Mouse (Mus musculus): ENCODE results near the gene Gm2a. TPM values are rescaled to one million over a fixed set of nuclear protein-coding genes. Genes with fewer than 3 reads are reported as not detected.

The Gm2a gene
- not detected in 2 replicates for polyA plus RNA-seq (2012)

- no peak for TF ChIP-seq GATA1 (IDR thresholded peaks at IDR 0.05; ENCODE audit: low read length)
Measured at GRCm38 (mm10) chr11:55097463-55098188, at the start of gene Gm2a. Gm2a (plus strand) TSS chr11:55098115.

GRCm38 (mm10) chr11:55050837-55051510 is 46.9 kb upstream of the Gm2a start:
- TF ChIP-seq GATA1 (IDR thresholded peaks at IDR 0.05; ENCODE audit: low read length), result no peak

- no peak for TF ChIP-seq GATA1 (IDR thresholded peaks at IDR 0.05; ENCODE audit: low read length)
Measured at GRCm38 (mm10) chr11:55057511-55057910, 40.4 kb upstream of the Gm2a start.

- TF ChIP-seq GATA1 (IDR thresholded peaks at IDR 0.05; ENCODE audit: low read length), result no peak
Measured at GRCm38 (mm10) chr11:55060802-55061201, 37.1 kb upstream of the Gm2a start.

DNA sequence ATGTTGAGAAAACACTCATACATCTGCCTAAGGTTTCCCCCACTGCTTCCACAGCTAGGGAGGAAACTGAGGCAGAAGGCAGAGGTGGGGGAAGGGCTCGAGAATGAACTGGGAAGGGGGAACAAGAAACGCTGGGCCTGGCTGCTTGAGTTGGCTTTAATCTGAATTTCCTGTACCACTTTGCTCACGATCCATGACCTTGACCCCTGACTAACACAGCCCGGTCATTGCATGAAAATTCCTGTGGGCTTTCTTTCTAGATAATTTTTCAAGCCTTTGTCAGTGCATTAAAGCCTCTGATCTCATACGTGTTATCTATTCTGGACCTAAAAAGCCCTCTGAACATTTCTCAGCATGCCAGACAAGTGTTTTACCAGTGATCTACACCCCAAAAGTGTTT is 35.1 kb upstream of the Gm2a start:
- no peak for TF ChIP-seq GATA1 (IDR thresholded peaks at IDR 0.05; ENCODE audit: low read length)

DNA sequence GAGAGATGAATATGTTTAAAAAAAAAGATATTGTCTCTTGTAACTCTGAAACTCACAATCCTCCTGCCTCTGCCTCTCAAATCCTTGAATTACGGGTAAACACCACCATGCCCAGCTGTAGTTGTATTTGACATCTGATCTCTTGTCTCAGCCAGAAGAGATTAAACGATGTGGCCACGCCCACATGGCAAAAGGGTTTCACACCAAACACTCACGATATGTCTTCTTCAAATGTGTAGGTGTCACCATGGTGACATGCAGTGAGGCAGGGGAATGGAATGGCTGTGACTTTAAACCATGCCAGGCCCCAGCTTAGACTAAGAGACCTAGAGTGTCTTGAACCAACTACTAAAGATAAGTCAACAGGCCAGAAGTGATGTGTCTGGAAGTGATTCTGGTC is 31.0 kb upstream of the Gm2a start:
- TF ChIP-seq GATA1 (IDR thresholded peaks at IDR 0.05; ENCODE audit: low read length), result no peak

DNA sequence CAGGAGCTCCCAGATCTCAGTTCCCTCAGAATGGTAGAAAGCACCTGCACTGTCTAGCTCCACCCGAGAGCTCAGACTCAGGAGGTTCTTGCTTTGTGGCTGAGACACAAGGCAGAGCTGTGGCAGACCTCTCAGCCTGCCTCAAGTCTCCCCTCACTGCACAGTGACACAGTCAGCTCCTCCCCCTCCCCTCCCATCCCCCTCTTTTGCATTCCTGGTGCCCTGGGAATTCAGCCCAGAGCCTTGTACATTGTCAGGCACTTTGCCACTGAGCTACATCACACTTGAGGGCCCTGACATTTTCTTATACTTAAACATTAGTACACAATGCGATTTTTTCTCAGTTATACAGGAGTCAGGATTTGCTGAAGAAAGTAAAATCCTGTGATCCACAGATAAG is 28.9 kb upstream of the Gm2a start:
- TF ChIP-seq GATA1 (IDR thresholded peaks at IDR 0.05; ENCODE audit: low read length), result no peak

DNA sequence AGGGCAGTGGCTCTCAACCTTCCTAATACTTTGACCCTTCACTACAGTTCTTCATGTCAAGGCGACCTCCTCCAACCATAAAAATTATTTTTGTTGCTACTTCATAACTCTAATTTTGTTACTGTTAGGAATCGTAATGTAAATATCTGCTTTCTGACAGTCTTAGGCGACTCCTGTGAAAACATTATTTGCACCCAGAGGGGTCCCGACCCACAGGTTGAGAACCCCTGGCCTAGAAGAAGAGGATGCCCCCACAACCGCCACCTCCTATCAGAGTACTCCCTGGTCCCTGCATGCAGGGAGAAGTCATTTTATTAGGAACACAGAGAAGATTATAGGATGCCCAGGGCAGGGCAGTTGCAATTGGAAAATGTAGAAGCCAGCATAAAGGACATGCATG is 26.6 kb upstream of the Gm2a start:
- no peak for TF ChIP-seq GATA1 (IDR thresholded peaks at IDR 0.05; ENCODE audit: low read length)

DNA sequence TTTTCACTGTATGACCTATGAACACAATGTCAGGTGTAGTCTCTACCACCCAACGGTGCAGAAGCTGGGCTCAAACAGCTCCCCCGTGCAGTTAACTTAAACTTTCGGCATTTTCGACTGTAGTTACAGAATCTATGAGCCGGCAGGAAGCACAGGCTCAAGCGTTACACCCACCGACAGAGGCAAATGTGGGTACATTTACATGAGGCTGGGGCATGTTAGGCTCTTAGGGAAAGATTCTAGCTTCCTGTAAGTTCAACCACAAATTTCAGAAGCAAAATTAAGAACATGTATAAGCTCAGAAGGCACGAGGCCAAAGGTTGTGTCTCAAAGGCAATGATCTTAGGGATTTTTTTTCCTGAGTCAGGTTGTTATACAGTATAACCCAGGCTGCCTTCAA is 25.4 kb upstream of the Gm2a start:
- no peak for TF ChIP-seq GATA1 (IDR thresholded peaks at IDR 0.05; ENCODE audit: low read length)

- no peak for TF ChIP-seq GATA1 (IDR thresholded peaks at IDR 0.05; ENCODE audit: low read length)
Measured at GRCm38 (mm10) chr11:55073191-55073590, 24.7 kb upstream of the Gm2a start.

DNA sequence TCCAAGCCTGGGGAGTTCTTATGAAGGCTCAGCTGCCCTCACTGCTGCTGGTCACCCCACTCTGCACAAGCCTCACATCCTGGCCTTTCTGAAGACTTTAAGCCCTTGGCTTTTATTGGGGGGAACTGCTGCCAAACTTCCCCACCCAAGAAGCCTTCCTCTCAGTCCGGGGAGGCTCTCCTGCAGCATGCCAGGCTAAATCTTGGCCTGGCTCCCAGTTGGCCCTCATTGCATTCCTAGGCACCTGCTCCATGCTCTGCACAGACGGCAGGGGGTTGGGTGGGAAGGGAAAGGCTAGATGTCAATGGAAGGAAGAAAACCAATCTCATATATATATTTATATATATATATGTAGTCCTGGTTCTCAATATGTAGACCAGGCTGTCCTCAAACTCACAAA is 22.3 kb upstream of the Gm2a start:
- no peak for TF ChIP-seq GATA1 (IDR thresholded peaks at IDR 0.05; ENCODE audit: low read length)

DNA sequence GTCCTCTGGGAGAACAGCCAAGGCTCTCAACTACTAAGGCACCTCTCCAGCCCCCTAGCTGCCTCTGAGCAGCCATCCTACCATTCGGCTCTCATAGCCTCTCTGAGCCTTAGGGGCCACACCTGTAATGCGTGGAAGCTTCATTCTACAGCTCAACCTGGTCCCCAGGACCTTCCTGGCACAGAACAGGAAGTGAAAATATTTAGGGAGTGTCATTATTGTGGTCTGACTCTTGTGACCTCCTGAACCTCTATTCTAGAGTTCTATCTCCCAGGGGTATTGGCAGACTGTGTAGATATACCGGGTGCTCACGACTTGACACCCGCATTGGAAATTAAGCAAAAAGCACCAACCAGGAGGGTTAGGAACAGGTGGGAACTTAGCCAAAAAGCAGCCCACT is 21.7 kb upstream of the Gm2a start:
- TF ChIP-seq GATA1 (IDR thresholded peaks at IDR 0.05; ENCODE audit: low read length), result no peak

GRCm38 (mm10) chr11:55077331-55078231 is 20.3 kb upstream of the Gm2a start, which contains the start of gene Ccdc69:
Ccdc69 (minus strand) TSS chr11:55078131.
- TF ChIP-seq GATA1 (IDR thresholded peaks at IDR 0.05; ENCODE audit: low read length), result no peak

DNA sequence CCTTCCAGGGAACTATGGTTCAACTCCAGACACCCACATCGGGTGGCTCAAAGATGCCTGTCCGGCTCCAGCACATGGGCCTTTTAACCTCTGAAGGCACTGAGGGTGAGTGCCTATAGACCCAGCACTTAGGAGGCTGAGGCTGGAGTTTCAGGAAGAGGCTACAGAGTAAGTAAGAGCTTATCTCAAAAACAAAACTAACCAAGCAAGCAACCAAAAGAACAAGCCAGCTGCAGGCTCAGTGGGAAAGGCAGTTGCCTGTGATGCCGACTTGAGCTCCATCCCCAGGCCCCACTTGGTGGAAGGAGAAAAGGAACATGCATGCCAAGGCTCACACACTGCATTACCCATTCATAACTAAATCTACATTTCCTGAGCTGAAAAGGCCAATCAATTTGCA is 19.4 kb upstream of the Gm2a start:
- no peak for TF ChIP-seq GATA1 (IDR thresholded peaks at IDR 0.05; ENCODE audit: low read length)

- TF ChIP-seq GATA1 (IDR thresholded peaks at IDR 0.05; ENCODE audit: low read length), result no peak
Measured at GRCm38 (mm10) chr11:55079180-55079579, 18.7 kb upstream of the Gm2a start.

DNA sequence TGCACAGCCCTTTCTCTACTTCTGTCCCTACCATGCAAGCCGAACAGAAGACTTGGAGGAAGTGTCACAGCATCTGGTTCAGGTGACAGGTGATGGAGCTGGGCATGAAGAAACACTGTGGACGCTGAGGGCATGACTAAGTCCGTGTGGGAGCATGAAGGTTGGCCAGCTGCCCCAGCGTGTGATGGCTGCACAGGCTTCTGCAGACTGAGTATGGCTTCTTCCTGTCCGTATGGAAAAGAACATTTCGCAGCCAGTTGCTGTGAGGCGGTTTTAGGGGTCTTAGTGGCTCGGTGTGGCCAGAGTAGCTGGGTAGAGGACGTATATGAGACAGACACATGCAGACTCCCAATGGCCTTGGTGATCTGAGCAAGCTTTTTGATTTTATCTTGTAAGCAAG is 16.7 kb upstream of the Gm2a start:
- no peak for TF ChIP-seq GATA1 (IDR thresholded peaks at IDR 0.05; ENCODE audit: low read length)

Measured in G1E-ER4 (cell line).